Mouse (Mus musculus) intestine, embryonic 15.5 days (tissue): ENCODE results near the gene Eci3. TPM values are rescaled to one million over a fixed set of nuclear protein-coding genes. Genes with fewer than 3 reads are reported as not detected.

Experiments
- ATAC-seq: fragments of 200-750 bp; cut with Nextera tagmentation; 2 replicates; pipeline ENCODE4 v1.8.0; 2017; ENCODE audit warnings: moderate TSS enrichment, moderate library complexity
- H3K27ac ChIP-seq: fragments of 300-500 bp; sonication (generic); 2 replicates; pipeline ENCODE4 v1.5.1; 2015; ENCODE audit warnings: mild to moderate bottlenecking, inconsistent platforms
- H3K27me3 ChIP-seq: fragments of 300-500 bp; sonication (generic); replicated peaks from 2 replicates; pipeline ENCODE4 v1.6.1; 2015; ENCODE audit warnings: inconsistent platforms
- H3K36me3 ChIP-seq: fragments of 300-500 bp; sonication (generic); 2 replicates; pipeline ENCODE4 v1.6.1; 2015; ENCODE audit warnings: inconsistent platforms
- H3K4me1 ChIP-seq: fragments of 300-500 bp; sonication (generic); replicated peaks from 2 replicates; pipeline ENCODE4 v1.6.1; 2015; ENCODE audit warnings: inconsistent platforms
- H3K4me2 ChIP-seq: fragments of 300-500 bp; sonication (generic); replicated peaks from 2 replicates; pipeline ENCODE4 v1.6.1; 2015; ENCODE audit warnings: mild to moderate bottlenecking, inconsistent platforms
- H3K4me3 ChIP-seq: fragments of 300-500 bp; sonication (generic); replicated peaks from 2 replicates; pipeline ENCODE4 v1.5.1; 2015; ENCODE audit warnings: inconsistent platforms
- H3K9ac ChIP-seq: fragments of 300-500 bp; sonication (generic); 2 replicates; pipeline ENCODE4 v1.6.1; 2015; ENCODE audit warnings: inconsistent platforms
- H3K9me3 ChIP-seq: fragments of 300-500 bp; sonication (generic); 2 replicates; pipeline ENCODE4 v1.6.1; 2016; ENCODE audit warnings: inconsistent platforms
- WGBS: fragments of 180-500 bp; shearing (Covaris S2); methylation state at CpG from one replicate; pipeline ENCODE4 v1.1.7; 2015; 5-methylcytosine and 5-hydroxymethylcytosine counted together
- polyA plus RNA-seq: library from polyadenylated mRNA; unstranded; fragments of >200 nt; fragmentation: Nextera tagmentation; extraction: Ambion mirVana; gene quantifications from 2 replicates; pipeline ENCODE4 v1.2.1, GENCODE M21; 2015

The Eci3 gene
- polyA plus RNA-seq, 1 experiment from 2014 or later: 2.9 TPM

- Histone ChIP-seq H3K9ac (no peak overlapping the region), H3K36me3 (no peaks in the 10 kb centered on the region), H3K4me3 (no peak overlapping the region), H3K27me3 (no peaks in the 10 kb centered on the region), H3K4me1 (peaks cover 5% of the 10 kb centered on the region; the same call in 1 of the 2 replicates), H3K4me2 (no peak overlapping the region), H3K9me3 (no peaks in the 10 kb centered on the region), H3K27ac (no peak overlapping the region)
- ATAC-seq: no peak
- WGBS: 79% methylated on average over 9 of the region's 9 CpGs
Observed at GRCm38 (mm10) chr13:34914614-34915013, 49.0 kb downstream of the Eci3 start.

Other genes with a start within 250 kb of the Eci3 start
- not detected in 2 replicates for gene Fam50b, start 229.0 kb downstream of the Eci3 start, polyA plus RNA-seq
- 58.9 and 75.6 TPM in 2 replicates for gene Prpf4b, start 88.5 kb downstream of the Eci3 start, polyA plus RNA-seq
- 0.62 and 0.89 TPM in 2 replicates for gene Fam217a, start 39.5 kb downstream of the Eci3 start, polyA plus RNA-seq
- not detected in 2 replicates for gene 4933417A18Rik, start 39.4 kb downstream of the Eci3 start, polyA plus RNA-seq
- 140 and 147 TPM in 2 replicates for gene Eci2, start 63.3 kb upstream of the Eci3 start, polyA plus RNA-seq